Mouse (Mus musculus) inflammation-experienced regulatory T-cells, adult 6 months (primary cell): Measurements from ENCODE around the gene Osm. TPM values are rescaled to one million over a fixed set of nuclear protein-coding genes. Genes with fewer than 3 reads are reported as not detected.

Experiments used
- ATAC-seq: one replicate; pipeline ENCODE4 v1.8.0; 2017
- polyA plus RNA-seq, 3 experiments: library from polyadenylated mRNA; unstranded; fragments of 100-300 nt; shearing (Covaris generic); gene quantifications; one replicate each; pipeline ENCODE4 v1.2.1; 2017

Osm gene
- polyA plus RNA-seq, 3 experiments from 2014 or later: 11.2 to 23.6 (median 16.6) TPM

DNA sequence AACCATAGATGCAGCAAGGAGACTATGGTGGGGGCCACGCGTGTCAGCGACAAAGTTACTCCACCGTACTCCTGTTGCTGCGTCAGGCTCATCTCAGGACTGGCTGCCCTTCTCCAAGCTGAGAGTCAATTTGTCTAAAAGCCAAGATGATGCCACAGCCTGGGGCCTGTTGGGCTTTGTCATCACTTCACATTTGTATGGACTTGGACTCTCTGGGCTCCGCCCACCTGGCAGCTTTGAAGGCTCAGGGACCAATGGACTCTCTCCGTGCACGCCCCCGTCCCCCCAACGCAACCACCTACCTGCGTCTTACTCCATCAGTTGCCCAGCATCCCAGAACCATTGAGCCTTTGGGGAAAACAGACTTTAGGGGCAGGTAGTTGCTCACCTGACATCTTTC is 35.3 kb downstream of the Osm start:
- ATAC-seq: no peak

DNA sequence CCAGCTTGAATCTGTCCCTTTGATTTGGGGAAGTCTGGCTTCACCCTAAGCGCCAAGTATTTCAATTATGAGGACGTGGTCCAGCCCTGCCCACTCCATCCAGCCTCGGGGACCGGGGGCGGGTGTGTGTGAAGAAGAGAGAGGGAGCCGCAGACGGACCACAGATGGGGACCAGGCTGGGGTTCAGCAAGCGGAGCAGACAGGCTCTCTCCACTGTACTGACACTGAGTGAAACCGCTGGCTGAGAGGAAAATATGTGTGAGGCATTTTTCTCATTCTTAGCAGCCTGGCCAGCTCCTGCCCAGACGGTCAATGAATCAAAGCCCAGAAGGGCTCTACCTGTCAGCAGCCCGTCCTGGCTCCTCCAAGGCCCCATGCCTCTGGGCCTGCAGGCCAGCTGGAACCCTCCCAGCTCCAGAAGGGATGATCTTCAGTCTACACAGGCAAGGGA is 40.2 kb downstream of the Osm start:
- ATAC-seq: no peak

DNA sequence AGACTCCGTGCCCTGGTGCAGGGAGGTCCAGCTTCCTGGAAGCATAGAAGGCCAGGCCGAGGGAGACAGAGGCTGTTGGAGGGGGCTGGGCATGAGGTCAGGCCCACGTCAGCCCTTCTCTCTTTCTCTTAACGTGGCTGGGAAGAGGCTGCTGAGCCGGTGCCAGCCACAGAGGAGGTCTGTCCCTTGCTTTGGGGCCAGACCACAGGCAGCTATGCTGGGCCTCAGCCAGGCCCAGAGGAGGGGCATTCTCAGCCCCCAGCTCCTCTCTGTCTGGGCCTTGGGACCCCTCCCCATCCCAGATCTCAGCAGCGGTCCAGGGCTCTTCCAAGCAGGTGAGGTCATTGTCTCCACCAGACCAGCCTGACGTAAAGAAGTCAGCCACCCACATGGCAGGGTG is 43.7 kb downstream of the Osm start:
- ATAC-seq: no peak

DNA sequence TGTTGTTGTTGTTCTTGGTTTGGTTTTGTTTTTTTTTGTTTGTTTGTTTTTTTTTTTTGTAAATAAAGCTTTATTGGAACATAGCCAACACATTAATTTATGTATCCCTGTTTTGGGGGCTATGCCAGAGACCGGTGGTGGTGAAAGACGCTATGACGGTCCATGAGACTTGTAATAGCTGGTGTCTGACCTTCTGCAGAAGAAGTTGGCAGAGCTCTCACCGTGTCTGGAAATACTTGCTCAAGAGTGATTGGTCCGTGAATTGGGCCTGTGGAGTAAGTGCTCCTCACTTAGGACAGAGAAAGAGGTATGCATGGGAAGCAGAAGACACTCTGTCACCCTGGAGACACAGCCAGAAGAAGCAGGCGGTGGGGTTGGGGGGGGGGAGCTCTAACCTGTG is 45.6 kb downstream of the Osm start:
- no peak for ATAC-seq

DNA sequence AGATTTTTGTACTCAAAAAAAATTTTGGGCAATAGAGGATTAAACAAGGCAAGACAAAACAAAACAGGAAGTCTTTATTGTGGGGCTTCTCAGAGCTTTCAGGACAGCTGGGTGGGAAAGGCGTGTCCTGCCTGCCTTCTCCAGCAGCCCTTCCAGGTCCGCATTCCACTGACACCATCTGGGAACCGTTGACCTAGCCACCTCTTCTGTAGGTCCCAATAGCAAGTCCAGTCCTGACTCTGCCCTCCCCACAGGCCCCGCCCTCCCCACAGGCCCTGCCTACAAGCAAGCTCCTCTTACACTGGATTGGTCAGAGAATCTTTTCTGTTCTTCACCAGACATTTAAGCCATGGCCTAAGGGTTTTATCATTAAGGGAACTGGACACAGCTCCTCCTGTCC is 47.4 kb downstream of the Osm start:
- no peak for ATAC-seq

DNA sequence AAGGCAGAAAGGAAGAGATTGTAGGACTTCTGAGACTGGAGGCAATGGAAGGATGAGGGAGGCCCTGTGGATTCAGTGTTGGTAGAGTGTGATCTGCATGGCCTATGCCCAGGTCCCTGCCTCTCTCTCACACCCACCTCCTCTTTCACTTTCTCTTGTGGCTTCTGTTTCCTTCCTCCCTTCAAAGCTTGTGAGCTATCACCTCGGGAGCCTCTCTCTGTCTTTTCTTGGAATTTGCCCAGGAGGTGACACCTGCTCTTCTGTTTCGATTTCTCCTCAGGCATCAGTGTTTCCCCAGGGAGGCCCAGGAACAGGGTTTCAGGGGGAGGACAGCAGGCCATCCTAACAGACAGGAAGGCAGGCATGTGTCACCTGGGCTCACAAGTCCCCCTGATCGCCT is 53.1 kb downstream of the Osm start:
- peak; percentile 97 for ATAC-seq

Other genes with a start within 250 kb of the Osm start
- not detected for gene Sec14l4, start 205.0 kb upstream of the Osm start, polyA plus RNA-seq
- gene Sec14l3, start 171.6 kb upstream of the Osm start, polyA plus RNA-seq: not detected
- 1 to 10 TPM; 1.1 to 3.8 (median 3.2) TPM for gene Mtfp1, start 141.0 kb upstream of the Osm start, polyA plus RNA-seq
- gene Sec14l2, start 113.0 kb upstream of the Osm start, polyA plus RNA-seq: 1 to 10 TPM in 2 of 3 experiments, under 1 TPM in 1; 0.79 to 2.7 (median 1.3) TPM
- 10 to 100 TPM in 1 of 3 experiments, 1 to 10 TPM in 2; 7.5 to 10.4 (median 8.4) TPM for gene Rnf215, start 101.2 kb upstream of the Osm start, polyA plus RNA-seq
- gene Ccdc157, start 76.1 kb upstream of the Osm start, polyA plus RNA-seq: 1 to 10 TPM; 1.5 to 2.9 (median 2.9) TPM
- gene Sf3a1, start 76.1 kb upstream of the Osm start, polyA plus RNA-seq: 10 to 100 TPM; 54.2 to 71.2 (median 66.6) TPM
- gene Tbc1d10a, start 49.6 kb upstream of the Osm start, polyA plus RNA-seq: 10 to 100 TPM; 14.3 to 20.5 (median 19.0) TPM
- gene Castor1, start 18.2 kb upstream of the Osm start, polyA plus RNA-seq: 10 to 100 TPM; 25.7 to 42.0 (median 37.8) TPM
- gene Lif, start 21.1 kb downstream of the Osm start, polyA plus RNA-seq: 1 to 10 TPM; 1.9 to 2.6 (median 2.5) TPM
- 1 to 10 TPM in 1 of 3 experiments, under 1 TPM in 2; 0.47 to 2.1 (median 0.60) TPM for gene Hormad2, start 204.7 kb downstream of the Osm start, polyA plus RNA-seq